Mouse (Mus musculus) megakaryocyte, embryonic 14.5 days (primary cell): Measurements from ENCODE around the gene Hikeshi. TPM values are rescaled to one million over a fixed set of nuclear protein-coding genes. Genes with fewer than 3 reads are reported as not detected.

Experiments used
- H3K27me3 ChIP-seq: replicated peaks from 2 replicates; pipeline ENCODE3; 2012; ENCODE audit warnings: inconsistent platforms
- H3K36me3 ChIP-seq: replicated peaks from 2 replicates; pipeline ENCODE3; 2012; ENCODE audit warnings: low read length, inconsistent platforms, mixed read lengths
- H3K4me1 ChIP-seq: 2 replicates; pipeline ENCODE4 v1.6.1; 2012; ENCODE audit warnings: inconsistent platforms
- H3K4me3 ChIP-seq: replicated peaks from 2 replicates; pipeline ENCODE3; 2012; ENCODE audit warnings: moderate library complexity, mild to moderate bottlenecking, inconsistent platforms
- H3K9me3 ChIP-seq: 2 replicates; pipeline ENCODE4 v1.6.1; 2012; ENCODE audit warnings: inconsistent platforms
- FLI1 ChIP-seq: IDR thresholded peaks from 2 replicates; pipeline ENCODE4 v1.6.1; 2012; ENCODE audit warnings: low read length, inconsistent platforms, mixed read lengths
- GATA1 ChIP-seq: IDR thresholded peaks from 3 replicates; pipeline ENCODE4 v1.6.1; 2012; ENCODE audit warnings: mixed read lengths, low read length, inconsistent platforms, borderline replicate concordance
- polyA plus RNA-seq: library from polyadenylated mRNA; stranded (reverse); fragments of >175 nt; gene quantifications from 2 replicates; pipeline ENCODE4 v1.2.3, GENCODE M21; 2012; ENCODE audit warnings: low replicate concordance; ENCODE audit not compliant: insufficient read depth

Gene Hikeshi
- polyA plus RNA-seq, 1 experiment: 27.7 TPM

DNA sequence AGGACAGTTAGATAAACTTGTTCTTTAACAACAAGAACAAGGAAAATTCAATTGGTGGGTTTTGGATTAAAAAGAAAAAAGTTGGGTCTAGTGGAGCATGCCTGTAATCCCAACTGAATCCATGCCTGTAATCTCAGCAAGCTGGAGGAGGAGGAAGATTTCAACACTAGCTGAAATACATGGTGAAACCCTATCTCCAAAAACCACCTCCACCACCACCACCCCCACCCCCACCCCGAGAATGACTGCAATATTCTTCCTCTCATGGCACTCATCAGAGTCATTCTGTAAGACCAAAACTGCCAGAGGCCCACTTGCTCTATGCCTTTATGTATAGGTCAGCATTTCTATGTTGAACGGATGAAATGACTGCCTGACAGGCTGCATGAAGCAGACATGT, 26.2 kb upstream of the Hikeshi start:
- Histone ChIP-seq H3K27me3 (no peaks in the 10 kb centered on the region), H3K4me1 (peaks cover 15% of the 10 kb centered on the region), H3K36me3 (peaks cover 92% of the 10 kb centered on the region), H3K9me3 (no peaks in the 10 kb centered on the region), H3K4me3 (no peak overlapping the region)
- TF ChIP-seq FLI1 (no peak), GATA1 (no peak)

DNA sequence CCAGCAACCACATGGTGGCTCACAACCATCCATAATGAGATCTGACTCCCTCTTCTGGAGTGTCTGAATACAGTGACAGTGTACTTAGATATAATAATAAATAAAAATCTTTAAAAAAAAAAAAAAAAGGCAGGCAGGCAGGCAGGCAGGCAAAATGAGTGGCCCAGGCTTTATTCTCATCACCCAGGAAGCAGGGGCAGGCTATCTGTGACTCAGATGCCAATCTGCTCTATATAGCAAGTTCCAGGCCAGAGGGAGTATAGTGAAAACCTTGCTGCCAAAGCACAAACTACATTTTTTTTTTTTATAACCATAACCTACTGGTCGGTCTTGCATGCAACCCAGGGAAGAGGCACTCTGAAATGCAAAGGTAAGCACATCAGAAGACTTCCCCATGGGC, 25.8 kb upstream of the Hikeshi start:
- Histone ChIP-seq H3K36me3 (peaks cover 91% of the 10 kb centered on the region), H3K27me3 (no peaks in the 10 kb centered on the region), H3K4me3 (no peak overlapping the region), H3K9me3 (no peaks in the 10 kb centered on the region), H3K4me1 (peaks cover 15% of the 10 kb centered on the region)
- no peak for TF ChIP-seq GATA1
- TF ChIP-seq FLI1: no peak

DNA sequence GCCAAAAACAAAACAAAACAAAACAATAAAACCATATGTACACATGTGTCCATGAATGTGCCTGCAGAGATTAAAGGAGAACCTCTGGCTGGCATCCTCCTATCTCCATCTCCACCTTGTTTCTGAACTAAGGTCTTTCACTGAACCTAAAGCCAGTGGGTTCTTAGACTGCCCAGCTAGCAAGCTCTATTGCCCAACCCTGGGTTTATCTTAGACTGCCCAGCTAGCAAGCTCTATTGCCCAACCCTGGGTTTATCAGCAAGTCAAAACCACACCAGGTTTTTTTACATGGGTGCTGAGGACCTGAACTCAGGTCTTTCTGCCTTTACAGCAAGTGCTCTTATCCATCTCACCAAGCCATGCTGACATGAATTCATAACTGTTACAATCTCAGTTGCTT, 22.1 kb upstream of the Hikeshi start:
- H3K36me3 ChIP-seq: peaks cover 91% of the 10 kb centered on the region
- TF ChIP-seq GATA1 (no peak), FLI1 (no peak)

GRCm38 (mm10) chr7:89957300-89957699, 16.3 kb upstream of the Hikeshi start:
- TF ChIP-seq FLI1 (no peak), GATA1 (no peak)
- Histone ChIP-seq H3K4me1 (no peaks in the 10 kb centered on the region), H3K9me3 (no peaks in the 10 kb centered on the region), H3K36me3 (peaks cover 91% of the 10 kb centered on the region), H3K4me3 (no peak overlapping the region), H3K27me3 (no peaks in the 10 kb centered on the region)

More for the DNA sequence above, 22.1 kb upstream of the Hikeshi start:
- Histone ChIP-seq H3K9me3 (no peaks in the 10 kb centered on the region), H3K4me3 (no peak overlapping the region), H3K27me3 (no peaks in the 10 kb centered on the region), H3K4me1 (peaks cover 12% of the 10 kb centered on the region)

DNA sequence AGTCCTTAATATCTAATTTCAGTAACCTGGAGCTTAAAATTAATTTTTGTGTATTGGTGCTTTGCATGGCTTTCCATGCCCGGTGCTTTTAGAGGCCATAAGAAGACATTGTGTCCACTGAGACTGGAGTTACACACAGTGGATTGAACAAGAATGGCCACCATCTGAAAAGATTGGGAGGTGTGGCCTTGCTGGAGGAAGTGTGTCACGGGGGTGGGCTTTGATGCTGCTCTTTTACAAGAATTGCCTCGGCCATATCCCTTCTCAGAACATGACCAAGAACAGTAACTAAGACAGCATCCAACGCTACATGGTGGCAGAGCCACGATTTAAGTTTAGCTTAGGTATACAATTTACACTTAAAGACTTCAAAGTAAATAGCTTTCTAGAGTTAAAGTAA, 13.3 kb upstream of the Hikeshi start:
- no peaks in the 10 kb centered on the region for H3K27me3 ChIP-seq
- peaks cover 63% of the 10 kb centered on the region for H3K36me3 ChIP-seq
- no peaks in the 10 kb centered on the region for H3K9me3 ChIP-seq
- no peaks in the 10 kb centered on the region for H3K4me1 ChIP-seq
- no peak overlapping the region for H3K4me3 ChIP-seq
- no peak for TF ChIP-seq GATA1
- no peak for TF ChIP-seq FLI1

DNA sequence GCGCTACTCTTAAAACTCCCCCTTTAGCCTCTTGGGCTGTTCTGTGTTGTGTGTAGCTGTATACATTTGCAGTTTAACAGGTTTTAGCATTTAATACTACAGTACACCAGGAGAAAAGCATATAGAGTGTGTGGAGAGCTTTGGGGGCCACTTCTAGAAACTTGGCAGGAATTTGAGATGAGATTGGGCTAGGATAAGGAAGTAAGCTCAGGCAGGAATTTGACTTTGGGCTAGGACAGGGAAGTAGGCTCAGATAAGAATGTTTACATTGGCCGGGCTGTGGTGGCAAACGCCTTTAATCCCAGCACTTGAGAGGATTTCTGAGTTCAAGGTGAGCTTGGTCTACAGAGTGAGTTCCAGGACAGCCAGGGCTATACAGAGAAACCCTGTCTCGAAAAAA, 8.4 kb upstream of the Hikeshi start:
- H3K4me1 ChIP-seq: no peaks in the 10 kb centered on the region
- H3K36me3 ChIP-seq: peaks cover 14% of the 10 kb centered on the region
- no peak for TF ChIP-seq GATA1
- TF ChIP-seq FLI1: no peak
- no peak overlapping the region for H3K4me3 ChIP-seq
- H3K9me3 ChIP-seq: no peaks in the 10 kb centered on the region
- H3K27me3 ChIP-seq: no peaks in the 10 kb centered on the region

DNA sequence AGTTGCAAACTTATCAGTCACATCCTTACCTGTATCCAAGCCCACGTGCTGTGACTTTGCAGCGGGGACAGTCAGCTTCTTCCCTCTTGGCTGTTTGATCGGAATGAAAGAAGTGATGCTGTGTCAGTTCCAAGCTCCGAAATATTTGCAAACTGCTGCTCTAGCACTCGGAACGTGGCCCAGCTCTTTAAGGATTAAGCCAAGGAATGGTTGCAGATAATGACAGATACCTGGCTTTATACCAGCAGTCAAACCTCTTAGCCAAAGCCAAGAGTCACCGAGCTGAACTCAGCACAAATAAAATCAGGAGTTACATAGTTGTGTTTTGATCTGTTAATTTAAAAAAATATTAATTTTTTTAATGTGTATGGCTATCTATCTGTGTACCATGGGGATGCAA, 7.0 kb upstream of the Hikeshi start:
- TF ChIP-seq GATA1: no peak
- Histone ChIP-seq H3K9me3 (no peaks in the 10 kb centered on the region), H3K27me3 (no peaks in the 10 kb centered on the region), H3K4me1 (no peaks in the 10 kb centered on the region), H3K36me3 (peaks cover under 1% of the 10 kb centered on the region), H3K4me3 (no peak overlapping the region)

- Histone ChIP-seq H3K4me3 (peak overlapping the region; percentile 98), H3K27me3 (no peaks in the 10 kb centered on the region), H3K9me3 (no peaks in the 10 kb centered on the region), H3K4me1 (peaks cover 18% of the 10 kb centered on the region), H3K36me3 (peaks cover 4% of the 10 kb centered on the region)
- TF ChIP-seq GATA1 (no peak), FLI1 (no peak)
Measured at GRCm38 (mm10) chr7:89939497-89940353, 1.3 kb downstream of the Hikeshi start.

GRCm38 (mm10) chr7:89923441-89924180, 17.4 kb downstream of the Hikeshi start:
- no peaks in the 10 kb centered on the region for H3K9me3 ChIP-seq
- no peak for TF ChIP-seq GATA1
- TF ChIP-seq FLI1: no peak
- H3K4me3 ChIP-seq: no peak overlapping the region
- peaks cover 62% of the 10 kb centered on the region for H3K36me3 ChIP-seq
- no peaks in the 10 kb centered on the region for H3K27me3 ChIP-seq
- H3K4me1 ChIP-seq: no peaks in the 10 kb centered on the region

GRCm38 (mm10) chr7:89917776-89918175, 23.2 kb downstream of the Hikeshi start:
- TF ChIP-seq FLI1 (no peak), GATA1 (no peak)

More at GRCm38 (mm10) chr7:89917776-89918175, 23.2 kb downstream of the Hikeshi start:
- peaks cover 56% of the 10 kb centered on the region for H3K36me3 ChIP-seq
- H3K4me3 ChIP-seq: no peak overlapping the region
- no peaks in the 10 kb centered on the region for H3K27me3 ChIP-seq
- H3K4me1 ChIP-seq: peaks cover 4% of the 10 kb centered on the region; the same call in 1 of the 2 replicates
- no peaks in the 10 kb centered on the region for H3K9me3 ChIP-seq
